ENCODE assay signal across 17 mouse cellular contexts in genomic region chr3:127737876-127738275, GRCm38 (mm10).
"Had no signal": no experiment of that assay in that cellular context is flagged by ENCODE, and none has a peak within 500 bp of the region (broad histone marks: within the 10 kb centered on the region; RNA-seq: fewer than 3 reads in every experiment).

No protein-coding gene starts in this region.

- H3K27ac ChIP-seq: neural tube, embryonic 12.5 days; neural tube, embryonic 13.5 days; neural tube, embryonic 15.5 days; stomach, embryonic 15.5 days; stomach, postnatal 0 days had no signal

- H3K4me3 ChIP-seq: neural tube, embryonic 12.5 days; neural tube, embryonic 13.5 days; neural tube, embryonic 15.5 days; stomach, embryonic 15.5 days had no signal

- H3K9me3 ChIP-seq: neural tube, embryonic 12.5 days; neural tube, embryonic 13.5 days; neural tube, embryonic 15.5 days; stomach, embryonic 15.5 days had no signal

- H3K4me1 ChIP-seq: neural tube, embryonic 12.5 days; neural tube, embryonic 13.5 days; neural tube, embryonic 15.5 days; stomach, embryonic 15.5 days had no signal

- H3K27me3 ChIP-seq: stomach, embryonic 15.5 days had no signal

- H3K36me3 ChIP-seq: neural tube, embryonic 12.5 days; neural tube, embryonic 13.5 days; neural tube, embryonic 15.5 days; stomach, embryonic 15.5 days had no signal

- DNase-seq: retina, postnatal 1 day; right cerebral cortex, adult 18-20 months; right cerebral cortex, postnatal 14 days; right cerebral cortex, postnatal 25 days; right cerebral cortex, postnatal 4 days; spleen, adult 18-20 months; thymus, adult 18-20 months; thymus, adult 2 months; thymus, postnatal 14 days; thymus, postnatal 25 days; thymus, postnatal 36 days; thymus, postnatal 4 days had no signal
